Mouse (Mus musculus) intestine, postnatal 0 days (tissue): ENCODE data around the gene Npl. TPM values are rescaled to one million over a fixed set of nuclear protein-coding genes. Genes with fewer than 3 reads are reported as not detected.

Source experiments
- ATAC-seq: fragments of 200-750 bp; cut with Nextera tagmentation; 2 replicates; pipeline ENCODE4 v1.8.0; 2017; ENCODE audit warnings: mild to moderate bottlenecking, moderate TSS enrichment, moderate library complexity
- H3K27ac ChIP-seq: fragments of 300-500 bp; sonication (generic); 2 replicates; pipeline ENCODE4 v1.5.1; 2014; ENCODE audit warnings: mild to moderate bottlenecking, low read depth, low read length, moderate library complexity
- H3K27me3 ChIP-seq: fragments of 300-500 bp; sonication (generic); replicated peaks from 2 replicates; pipeline ENCODE4 v1.6.1; 2014; ENCODE audit warnings: low read length, mixed read lengths; ENCODE audit not compliant: control insufficient read depth, insufficient read depth
- H3K36me3 ChIP-seq: fragments of 300-500 bp; sonication (generic); 2 replicates; pipeline ENCODE4 v1.6.1; 2014; ENCODE audit warnings: mild to moderate bottlenecking, moderate library complexity; ENCODE audit not compliant: control insufficient read depth, insufficient read depth
- H3K4me1 ChIP-seq: fragments of 300-500 bp; sonication (generic); replicated peaks from 2 replicates; pipeline ENCODE4 v1.6.1; 2014; ENCODE audit warnings: antibody characterized with exemption, low read length, mixed read lengths; ENCODE audit not compliant: control insufficient read depth, insufficient read depth
- H3K4me2 ChIP-seq: fragments of 300-500 bp; sonication (generic); replicated peaks from 2 replicates; pipeline ENCODE4 v1.6.1; 2014; ENCODE audit warnings: low read depth, mild to moderate bottlenecking, moderate library complexity
- H3K4me3 ChIP-seq: fragments of 300-500 bp; sonication (generic); 2 replicates; pipeline ENCODE4 v1.5.1; 2014; ENCODE audit warnings: low read depth, low read length
- H3K9ac ChIP-seq: fragments of 300-500 bp; sonication (generic); 2 replicates; pipeline ENCODE4 v1.6.1; 2014; ENCODE audit warnings: mild to moderate bottlenecking, low read depth, low read length
- H3K9me3 ChIP-seq: fragments of 300-500 bp; sonication (generic); 2 replicates; pipeline ENCODE4 v1.6.1; 2016; ENCODE audit warnings: mixed run types; ENCODE audit not compliant: control insufficient read depth
- CTCF ChIP-seq: sonication (generic); IDR thresholded peaks from 2 replicates; pipeline ENCODE4 v1.5.1; 2016; ENCODE audit warnings: low read depth, mild to moderate bottlenecking, control low read depth, antibody characterized with exemption, moderate library complexity
- WGBS: fragments of 180-500 bp; shearing (Covaris S2); extraction: QIAGEN DNeasy Blood & Tissue Kit; methylation state at CpG from one replicate; pipeline ENCODE4 v1.1.7; 2014; 5-methylcytosine and 5-hydroxymethylcytosine counted together
- polyA plus RNA-seq: library from polyadenylated mRNA; unstranded; fragments of >200 nt; fragmentation: Nextera tagmentation; extraction: Ambion mirVana; gene quantifications from 2 replicates; pipeline ENCODE4 v1.2.1, GENCODE M21; 2015

Npl gene
- polyA plus RNA-seq, 1 experiment from 2014 or later: 967 TPM

DNA sequence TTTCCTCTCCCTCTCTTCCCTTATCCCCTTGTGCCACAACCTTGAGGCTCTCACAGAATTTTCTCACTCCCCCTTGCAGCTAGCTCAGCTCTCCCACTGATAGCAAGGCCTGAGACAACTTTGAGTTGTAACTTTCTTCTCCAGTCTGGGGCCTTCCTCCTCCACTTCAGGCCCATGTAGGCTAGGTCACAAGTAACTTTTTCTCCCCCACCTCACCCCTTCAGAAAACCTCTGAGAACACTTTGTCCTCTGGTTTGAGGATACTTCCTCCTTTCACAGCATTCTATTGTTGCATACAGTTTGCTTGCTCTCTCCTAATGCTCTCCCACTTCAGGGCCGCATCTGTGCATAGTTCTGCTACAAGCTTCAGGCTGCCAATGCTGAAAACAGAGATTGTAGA is 58.0 kb downstream of the Npl start:
- ATAC-seq: no peak
- no peaks in the 10 kb centered on the region for H3K36me3 ChIP-seq
- H3K9ac ChIP-seq: no peak overlapping the region
- no peak overlapping the region for H3K27ac ChIP-seq
- WGBS: 94% methylated on average over 1 of the region's 1 CpGs
- no peaks in the 10 kb centered on the region for H3K27me3 ChIP-seq
- H3K4me3 ChIP-seq: no peak overlapping the region
- H3K4me1 ChIP-seq: no peaks in the 10 kb centered on the region
- H3K4me2 ChIP-seq: no peak overlapping the region
- no peak for TF ChIP-seq CTCF
- H3K9me3 ChIP-seq: no peaks in the 10 kb centered on the region

DNA sequence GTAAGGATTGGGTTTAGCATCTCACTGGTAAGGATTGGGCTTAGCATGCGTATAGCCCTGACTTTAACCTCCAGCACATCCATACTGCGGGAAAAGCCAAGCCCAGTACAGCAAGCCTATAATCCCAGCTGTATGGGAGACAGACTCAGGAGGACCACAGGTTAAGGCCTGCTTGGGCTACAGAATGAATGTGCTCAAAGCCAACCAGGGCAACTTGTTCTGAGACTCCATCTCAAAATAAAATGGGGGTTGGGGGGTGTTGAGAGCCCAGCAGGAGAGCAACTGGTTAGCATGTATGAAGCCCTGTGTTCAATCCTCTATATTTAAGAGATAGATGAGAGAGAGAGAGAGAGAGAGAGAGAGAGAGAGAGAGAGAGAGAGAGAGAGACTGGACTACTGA is 58.5 kb downstream of the Npl start:
- no peak for TF ChIP-seq CTCF
- H3K36me3 ChIP-seq: no peaks in the 10 kb centered on the region

DNA sequence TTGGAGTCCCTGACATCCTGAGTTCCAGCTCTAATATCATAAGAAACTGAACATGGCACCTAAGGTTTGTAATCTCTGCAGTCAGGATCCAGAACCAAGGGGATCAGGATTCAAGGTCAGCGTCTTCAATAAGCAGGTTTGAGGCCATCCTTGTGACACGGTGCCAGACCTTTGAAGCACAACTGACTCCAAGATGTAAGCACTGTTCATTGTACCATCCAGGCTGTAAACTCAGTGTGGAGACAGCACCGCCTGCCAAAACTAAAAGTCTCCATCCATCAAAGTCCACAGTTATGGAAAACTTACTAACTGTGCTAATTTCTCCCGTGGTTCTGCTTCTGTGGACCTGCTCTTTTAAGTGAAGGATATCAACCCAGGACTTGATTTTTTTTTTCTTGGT is 59.9 kb downstream of the Npl start:
- Histone ChIP-seq H3K27me3 (no peaks in the 10 kb centered on the region), H3K9ac (no peak overlapping the region), H3K4me3 (no peak overlapping the region), H3K4me2 (no peak overlapping the region), H3K27ac (no peak overlapping the region), H3K36me3 (no peaks in the 10 kb centered on the region), H3K9me3 (no peaks in the 10 kb centered on the region), H3K4me1 (0 out of 2 replicates have a peak, but pooled peaks cover 5% of the 10 kb centered on the region)
- WGBS: 74% methylated on average over 4 of the region's 4 CpGs
- ATAC-seq: no peak
- no peak for TF ChIP-seq CTCF

More for the DNA sequence above, 58.5 kb downstream of the Npl start:
- H3K27ac ChIP-seq: no peak overlapping the region
- H3K4me3 ChIP-seq: no peak overlapping the region
- H3K4me2 ChIP-seq: no peak overlapping the region
- no peaks in the 10 kb centered on the region for H3K27me3 ChIP-seq
- 0 out of 2 replicates have a peak, but pooled peaks cover 1% of the 10 kb centered on the region for H3K4me1 ChIP-seq
- no peak overlapping the region for H3K9ac ChIP-seq
- ATAC-seq: no peak
- 87% methylated on average over 2 of the region's 2 CpGs for WGBS
- H3K9me3 ChIP-seq: no peaks in the 10 kb centered on the region

DNA sequence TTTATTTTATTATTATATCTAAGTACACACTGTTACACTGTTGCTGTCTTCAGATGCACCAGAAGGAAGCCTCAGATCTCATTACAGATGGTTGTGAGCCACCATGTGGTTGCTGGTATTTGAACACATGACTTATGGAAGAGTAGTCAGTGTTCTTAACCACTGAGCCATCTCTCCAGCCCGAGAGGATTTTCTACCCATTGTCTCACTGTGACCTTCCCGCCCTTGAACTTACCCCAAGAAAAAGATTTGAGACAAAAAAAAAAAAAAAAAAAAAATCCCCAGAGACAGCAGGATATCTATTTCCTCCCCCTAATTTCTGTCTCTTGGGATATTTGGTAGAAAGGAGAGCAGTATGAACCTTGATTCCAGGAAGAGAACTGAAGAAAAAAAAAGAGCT is 60.3 kb downstream of the Npl start:
- Histone ChIP-seq H3K27me3 (no peaks in the 10 kb centered on the region), H3K9me3 (no peaks in the 10 kb centered on the region), H3K36me3 (no peaks in the 10 kb centered on the region), H3K4me1 (0 out of 2 replicates have a peak, but pooled peaks cover 9% of the 10 kb centered on the region), H3K9ac (no peak overlapping the region), H3K27ac (no peak overlapping the region), H3K4me2 (no peak overlapping the region), H3K4me3 (no peak overlapping the region)
- 64% methylated on average over 2 of the region's 2 CpGs for WGBS
- ATAC-seq: no peak
- no peak for TF ChIP-seq CTCF

DNA sequence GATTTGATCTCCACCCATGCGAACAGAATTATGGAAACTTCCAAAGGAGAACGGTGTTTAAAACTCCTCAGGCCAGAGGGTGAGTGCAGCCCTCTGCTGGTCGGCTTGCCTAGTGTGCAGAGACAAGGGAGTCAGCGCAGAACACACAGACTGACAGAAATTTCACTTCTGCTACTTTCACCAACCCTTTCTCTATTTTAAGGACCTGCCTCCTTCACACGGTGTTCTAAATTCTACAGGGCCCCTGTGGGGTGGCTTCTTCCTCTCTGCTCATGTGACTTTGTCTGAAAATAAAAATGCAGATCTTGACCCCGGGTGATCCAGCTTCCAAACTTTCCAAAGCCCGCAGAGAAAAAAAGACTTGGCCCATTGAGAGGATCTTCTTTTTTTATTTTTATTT is 60.7 kb downstream of the Npl start:
- Histone ChIP-seq H3K9ac (no peak overlapping the region), H3K4me1 (0 out of 2 replicates have a peak, but pooled peaks cover 9% of the 10 kb centered on the region), H3K27ac (no peak overlapping the region), H3K36me3 (no peaks in the 10 kb centered on the region), H3K27me3 (no peaks in the 10 kb centered on the region), H3K4me3 (no peak overlapping the region), H3K9me3 (no peaks in the 10 kb centered on the region), H3K4me2 (no peak overlapping the region)
- no peak for ATAC-seq
- 52% methylated on average over 7 of the region's 7 CpGs for WGBS
- peak; percentile 41; the same call in 1 of the 2 replicates for TF ChIP-seq CTCF

DNA sequence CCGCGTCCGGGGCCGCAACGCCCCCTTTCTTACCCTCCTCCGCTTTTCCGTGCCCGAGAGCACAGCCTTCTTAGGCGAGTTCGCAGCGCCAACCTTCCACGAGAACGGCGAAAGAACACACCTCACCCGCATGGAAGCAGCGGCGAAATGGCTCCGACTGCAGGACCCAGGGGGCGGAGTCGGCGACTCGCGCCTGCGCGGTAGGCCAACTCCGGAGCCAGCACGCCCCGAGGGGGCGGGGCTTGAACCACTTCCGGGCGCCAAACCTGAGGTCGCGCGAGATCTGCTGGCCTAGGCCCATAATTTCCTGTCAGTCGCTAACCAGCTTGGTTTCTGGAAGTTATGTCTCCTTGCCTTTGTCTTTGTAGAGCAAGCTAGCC is 62.4 kb downstream of the Npl start, which contains the start of gene Dhx9:
TSS of gene Dhx9 (minus strand) at position 161 of the 380 bp plus-strand sequence.
- TF ChIP-seq CTCF: peak; percentile 33; the same call in 1 of the 2 replicates
- peaks cover 9% of the 10 kb centered on the region; the same call in 1 of the 2 replicates for H3K4me1 ChIP-seq
- H3K9ac ChIP-seq: peak within 1 kb of the TSS; percentile 73
- no peaks in the 10 kb centered on the region for H3K27me3 ChIP-seq
- WGBS: under 1% methylated on average over 35 of the region's 35 CpGs
- peaks cover 6% of the 10 kb centered on the region; the same call in 1 of the 2 replicates for H3K36me3 ChIP-seq
- ATAC-seq: peak; percentile 82
- no peaks in the 10 kb centered on the region for H3K9me3 ChIP-seq
- H3K4me2 ChIP-seq: peak within 1 kb of the TSS; percentile 73
- H3K27ac ChIP-seq: peak within 1 kb of the TSS; percentile 67
- H3K4me3 ChIP-seq: peak within 1 kb of the TSS; percentile 72
